Mouse (Mus musculus) E14TG2a.4 (cell line): ENCODE results near the gene Tead4.

Experiments used
- H3K27me3 ChIP-seq: 2 replicates; pipeline ENCODE4 v1.6.1; 2014; ENCODE audit warnings: low read length, control low read depth; ENCODE audit not compliant: insufficient read depth
- H3K36me3 ChIP-seq: 2 replicates; pipeline ENCODE4 v1.6.1; 2014; ENCODE audit warnings: low read length, control low read depth; ENCODE audit not compliant: insufficient read depth
- H3K4me1 ChIP-seq: replicated peaks from 2 replicates; pipeline ENCODE4 v1.6.1; 2014; ENCODE audit warnings: low read depth, low read length, control low read depth
- H3K4me3 ChIP-seq: replicated peaks from 2 replicates; pipeline ENCODE4 v1.5.1; 2014; ENCODE audit warnings: mild to moderate bottlenecking, low read length
- H3K9me3 ChIP-seq: 2 replicates; pipeline ENCODE4 v1.6.1; 2014; ENCODE audit warnings: low read length, control low read depth
- CTCF ChIP-seq: conservative IDR thresholded peaks from 2 replicates; pipeline ENCODE4 v1.5.1; 2014; ENCODE audit warnings: low read length
- NANOG ChIP-seq: IDR thresholded peaks from 2 replicates; pipeline ENCODE4 v1.6.1; 2014; ENCODE audit warnings: borderline replicate concordance, low read length, mixed read lengths
- POU5F1 ChIP-seq: IDR thresholded peaks from 2 replicates; pipeline ENCODE4 v1.6.1; 2014; ENCODE audit warnings: low read length, borderline replicate concordance

Tead4 gene

GRCm38 (mm10) chr6:128280472-128281145, 20.0 kb downstream of the Tead4 start:
- H3K27me3 ChIP-seq, result no peaks in the 10 kb centered on the region
- no peaks in the 10 kb centered on the region for H3K9me3 ChIP-seq
- no peak for TF ChIP-seq POU5F1
- no peak for TF ChIP-seq NANOG
- peaks cover 96% of the 10 kb centered on the region for H3K4me1 ChIP-seq
- peak overlapping the region; percentile 63 for H3K4me3 ChIP-seq
- no peaks in the 10 kb centered on the region for H3K36me3 ChIP-seq

- H3K9me3 ChIP-seq, result no peaks in the 10 kb centered on the region
- TF ChIP-seq POU5F1 (no peak), NANOG (no peak), CTCF (no peak)
- peak overlapping the region; percentile 63 for H3K4me3 ChIP-seq
Measured at GRCm38 (mm10) chr6:128279608-128280007, 21.0 kb downstream of the Tead4 start.

GRCm38 (mm10) chr6:128279099-128279498, 21.5 kb downstream of the Tead4 start:
- H3K4me1 ChIP-seq, result peaks cover 95% of the 10 kb centered on the region
- peak overlapping the region; percentile 63 for H3K4me3 ChIP-seq
- no peaks in the 10 kb centered on the region for H3K27me3 ChIP-seq
- no peaks in the 10 kb centered on the region for H3K9me3 ChIP-seq
- TF ChIP-seq NANOG, result no peak
- TF ChIP-seq CTCF, result no peak
- no peak for TF ChIP-seq POU5F1
- no peaks in the 10 kb centered on the region for H3K36me3 ChIP-seq

More at GRCm38 (mm10) chr6:128279608-128280007, 21.0 kb downstream of the Tead4 start:
- Histone ChIP-seq H3K36me3 (no peaks in the 10 kb centered on the region), H3K27me3 (no peaks in the 10 kb centered on the region), H3K4me1 (peaks cover 96% of the 10 kb centered on the region)

DNA sequence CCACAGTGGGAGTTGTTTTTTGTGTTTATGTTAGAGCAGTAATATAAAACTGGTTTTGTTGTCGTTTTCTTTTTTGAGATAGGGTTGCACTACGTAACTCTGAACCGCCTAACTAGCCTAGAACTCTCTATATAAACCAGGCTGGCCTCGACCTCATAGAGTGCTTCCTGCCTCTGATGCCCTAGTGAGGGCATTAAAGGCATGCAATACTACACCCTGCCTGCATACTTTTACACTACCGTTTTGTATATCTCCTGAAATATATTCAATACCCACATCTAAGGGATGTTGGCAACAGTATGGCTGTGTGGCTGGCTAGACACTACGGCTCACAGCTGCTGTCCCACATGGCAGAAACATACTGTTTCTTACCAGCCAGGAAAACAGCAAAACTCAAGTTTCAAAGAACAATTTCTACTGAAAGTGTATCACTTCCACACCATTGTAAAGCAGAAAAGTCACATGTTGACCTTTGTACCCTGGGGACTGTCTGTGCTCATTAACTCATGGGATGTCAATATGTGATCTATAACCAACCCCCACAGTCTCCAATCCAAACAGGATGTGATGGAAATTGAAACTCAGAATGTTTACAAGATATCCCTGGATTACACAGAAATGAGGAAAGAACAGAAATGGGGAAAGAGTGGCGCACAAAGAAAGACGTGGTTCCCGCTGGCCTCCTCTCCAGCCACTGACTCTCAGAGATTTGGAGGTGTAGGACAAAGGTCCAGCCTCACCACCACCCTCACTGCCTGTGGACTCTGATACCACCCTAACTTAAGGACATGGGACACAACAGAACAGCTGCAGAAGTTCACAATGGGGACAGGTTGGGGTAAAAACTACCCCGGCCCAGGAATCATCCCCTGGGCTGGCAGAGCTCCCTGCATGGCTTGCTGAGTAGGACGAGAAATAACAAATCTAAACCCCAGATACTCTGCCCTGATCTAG, 23.2 kb downstream of the Tead4 start:
- Histone ChIP-seq H3K4me1 (peaks cover 84% of the 10 kb centered on the region), H3K9me3 (no peaks in the 10 kb centered on the region), H3K27me3 (no peaks in the 10 kb centered on the region), H3K36me3 (no peaks in the 10 kb centered on the region), H3K4me3 (no peak overlapping the region)
- TF ChIP-seq NANOG, result no peak
- no peak for TF ChIP-seq CTCF
- no peak for TF ChIP-seq POU5F1

DNA sequence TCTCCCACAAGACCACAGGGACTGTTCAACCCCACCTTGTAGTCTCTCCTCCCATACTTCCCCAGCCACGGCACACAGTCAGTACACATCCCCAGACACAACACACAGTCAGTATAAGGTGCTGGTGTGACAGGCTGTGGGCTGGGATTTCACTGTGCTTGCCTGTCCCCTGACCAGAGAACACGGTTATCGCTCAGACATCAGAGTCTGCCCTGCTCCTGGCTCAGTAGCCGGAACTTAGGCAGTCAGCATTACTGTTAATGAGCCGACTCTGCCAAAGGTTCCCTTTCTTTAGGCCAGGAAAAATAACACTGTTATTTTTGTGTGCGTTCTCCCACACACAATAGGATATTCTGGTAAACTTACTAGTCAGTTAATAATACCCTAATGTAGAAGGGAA, 24.3 kb downstream of the Tead4 start:
- no peaks in the 10 kb centered on the region for H3K27me3 ChIP-seq
- TF ChIP-seq POU5F1 (no peak), NANOG (no peak), CTCF (no peak)
- no peaks in the 10 kb centered on the region for H3K36me3 ChIP-seq
- no peaks in the 10 kb centered on the region for H3K9me3 ChIP-seq
- peaks cover 75% of the 10 kb centered on the region for H3K4me1 ChIP-seq
- H3K4me3 ChIP-seq, result peak overlapping the region; percentile 48; the same call in 1 of the 2 replicates

- TF ChIP-seq POU5F1, result no peak
- Histone ChIP-seq H3K9me3 (no peaks in the 10 kb centered on the region), H3K4me1 (peaks cover 71% of the 10 kb centered on the region), H3K36me3 (peaks cover 3% of the 10 kb centered on the region; the same call in 1 of the 2 replicates), H3K27me3 (no peaks in the 10 kb centered on the region), H3K4me3 (peak overlapping the region; percentile 48)
Measured at GRCm38 (mm10) chr6:128275506-128276064, 25.0 kb downstream of the Tead4 start.

GRCm38 (mm10) chr6:128273507-128273906, 27.1 kb downstream of the Tead4 start:
- TF ChIP-seq POU5F1, result no peak
- no peak for TF ChIP-seq CTCF
- TF ChIP-seq NANOG, result no peak
- Histone ChIP-seq H3K36me3 (peaks cover 23% of the 10 kb centered on the region), H3K4me3 (no peak overlapping the region), H3K4me1 (peaks cover 53% of the 10 kb centered on the region), H3K9me3 (no peaks in the 10 kb centered on the region), H3K27me3 (no peaks in the 10 kb centered on the region)

DNA sequence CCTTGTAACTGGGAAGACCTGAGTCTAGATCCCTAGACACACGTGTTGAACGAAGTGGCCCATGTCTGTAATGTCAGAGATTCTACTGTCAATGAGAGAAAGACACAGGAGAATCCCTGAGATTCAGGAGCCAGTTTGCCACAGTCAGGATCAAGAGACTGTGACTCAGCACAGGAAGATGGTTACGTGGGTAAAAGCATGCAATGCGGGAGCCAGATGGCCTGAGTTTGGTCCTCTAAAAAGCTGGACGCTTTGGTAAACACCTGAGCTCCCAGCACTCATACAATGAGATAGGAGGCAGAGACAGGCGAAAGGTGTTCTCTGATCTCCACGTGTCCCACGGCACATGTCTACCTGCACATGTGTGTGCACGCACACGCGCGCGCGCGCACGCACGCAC, 27.9 kb downstream of the Tead4 start:
- Histone ChIP-seq H3K27me3 (no peaks in the 10 kb centered on the region), H3K4me1 (peaks cover 46% of the 10 kb centered on the region), H3K4me3 (no peak overlapping the region)

More for the DNA sequence above, 27.9 kb downstream of the Tead4 start:
- TF ChIP-seq NANOG (no peak), POU5F1 (no peak), CTCF (no peak)
- Histone ChIP-seq H3K9me3 (no peaks in the 10 kb centered on the region), H3K36me3 (peaks cover 31% of the 10 kb centered on the region)
